Mouse (Mus musculus) liver, postnatal 0 days (tissue): ENCODE results near the gene Pycr2. TPM values are rescaled to one million over a fixed set of nuclear protein-coding genes. Genes with fewer than 3 reads are reported as not detected.

Source experiments
- ATAC-seq: fragments of 200-750 bp; cut with Nextera tagmentation; 2 replicates; pipeline ENCODE4 v1.8.0; 2017; ENCODE audit warnings: mild to moderate bottlenecking, moderate library complexity
- DNase-seq: peaks from one replicate; pipeline ENCODE4 v3.0.0-alpha.2; 2016
- H3K27ac ChIP-seq: fragments of 300-500 bp; sonication (generic); 2 replicates; pipeline ENCODE4 v1.5.1; 2014; ENCODE audit warnings: antibody characterized with exemption, moderate library complexity, mild to moderate bottlenecking, low read depth
- H3K27me3 ChIP-seq: fragments of 300-500 bp; sonication (generic); 2 replicates; pipeline ENCODE4 v1.6.1; 2014; ENCODE audit warnings: low read length, control low read depth, mixed read lengths; ENCODE audit not compliant: insufficient read depth
- H3K36me3 ChIP-seq: fragments of 300-500 bp; sonication (generic); replicated peaks from 2 replicates; pipeline ENCODE4 v1.6.1; 2014; ENCODE audit warnings: mild to moderate bottlenecking, control low read depth, low read length, moderate library complexity, mixed read lengths; ENCODE audit not compliant: insufficient read depth
- H3K4me1 ChIP-seq: fragments of 300-500 bp; sonication (generic); 2 replicates; pipeline ENCODE4 v1.6.1; 2014; ENCODE audit warnings: antibody characterized with exemption, mild to moderate bottlenecking, control low read depth; ENCODE audit not compliant: insufficient read depth
- H3K4me2 ChIP-seq: fragments of 300-500 bp; sonication (generic); 2 replicates; pipeline ENCODE4 v1.6.1; 2014; ENCODE audit warnings: low read depth, mild to moderate bottlenecking, low read length, moderate library complexity, mixed read lengths
- H3K4me3 ChIP-seq: fragments of 300-500 bp; sonication (generic); 2 replicates; pipeline ENCODE4 v1.5.1; 2014; ENCODE audit warnings: low read depth, low read length
- H3K9ac ChIP-seq: fragments of 300-500 bp; sonication (generic); replicated peaks from 2 replicates; pipeline ENCODE4 v1.6.1; 2014; ENCODE audit warnings: mild to moderate bottlenecking, moderate library complexity
- H3K9me3 ChIP-seq: fragments of 300-500 bp; sonication (generic); 2 replicates; pipeline ENCODE4 v1.6.1; 2016; ENCODE audit warnings: mild to moderate bottlenecking, control low read depth, low read length, mixed read lengths
- CTCF ChIP-seq: sonication (generic); IDR thresholded peaks from 2 replicates; pipeline ENCODE4 v1.5.1; 2016; ENCODE audit warnings: antibody characterized with exemption, low read depth
- EP300 ChIP-seq: IDR thresholded peaks from 2 replicates; pipeline ENCODE4 v1.6.1; 2016; ENCODE audit warnings: antibody characterized with exemption, low read depth, mild to moderate bottlenecking
- WGBS: fragments of 180-500 bp; shearing (Covaris S2); extraction: QIAGEN DNeasy Blood & Tissue Kit; methylation state at CpG from one replicate; pipeline ENCODE4 v1.1.7; 2014; ENCODE audit not compliant: insufficient replicate concordance; 5-methylcytosine and 5-hydroxymethylcytosine counted together
- polyA plus RNA-seq: library from polyadenylated mRNA; unstranded; fragments of >200 nt; fragmentation: Nextera tagmentation; extraction: Ambion mirVana; gene quantifications from 2 replicates; pipeline ENCODE4 v1.2.1, GENCODE M21; 2015

Gene Pycr2
- polyA plus RNA-seq, 1 experiment from 2014 or later, result 43.4 TPM

DNA sequence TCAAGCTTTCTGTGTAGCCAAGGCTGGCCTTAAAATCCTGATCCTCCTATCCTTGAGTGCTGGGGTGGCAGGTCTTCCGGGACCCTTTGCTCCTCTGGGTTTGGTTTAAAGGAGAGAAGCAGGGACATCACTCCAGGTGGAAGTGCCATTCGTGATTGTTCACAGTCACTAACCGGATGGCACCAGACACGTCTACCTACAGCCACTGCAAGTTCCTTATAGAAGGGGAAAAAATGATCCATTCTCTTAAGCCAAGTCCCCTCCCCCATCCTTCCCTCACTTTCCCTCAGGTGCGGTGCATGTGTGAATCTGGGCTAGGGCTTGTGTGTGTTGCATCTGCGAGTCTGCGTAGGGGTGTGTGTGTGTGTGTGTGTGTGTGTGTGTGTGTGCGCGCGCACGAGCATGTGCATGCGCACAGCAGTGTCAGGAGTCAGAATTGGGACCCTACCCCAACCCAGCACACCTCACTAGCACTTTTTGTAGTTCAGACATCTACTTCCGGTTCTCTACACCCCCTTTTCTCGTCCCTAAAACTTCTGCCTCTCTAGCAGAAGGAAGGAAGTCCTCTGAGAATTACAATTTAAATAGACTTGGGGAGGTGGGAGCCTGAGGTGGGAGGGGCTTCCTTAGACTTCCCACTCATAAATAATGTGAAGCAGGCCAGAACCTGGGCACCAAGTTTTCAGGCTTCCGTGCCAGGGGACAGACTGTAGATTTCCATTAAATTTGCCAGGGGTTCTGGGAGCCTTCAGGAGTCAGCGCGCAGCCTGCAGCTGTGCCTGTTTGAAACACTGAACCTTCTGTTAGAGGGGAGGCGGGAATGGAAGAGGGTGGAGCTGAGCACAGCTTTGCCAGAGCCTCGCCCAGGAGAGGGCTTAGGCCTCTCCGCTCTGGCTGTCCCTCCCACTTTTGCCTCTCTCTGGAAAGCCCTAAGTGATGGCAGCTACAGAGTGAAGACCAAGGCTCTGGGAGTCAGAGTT is 41.2 kb downstream of the Pycr2 start:
- H3K36me3 ChIP-seq, result peaks cover 24% of the 10 kb centered on the region
- peaks cover 51% of the 10 kb centered on the region for H3K4me1 ChIP-seq
- DNase-seq (peak; percentile 65), ATAC-seq (peak; percentile 53)
- H3K9me3 ChIP-seq, result no peaks in the 10 kb centered on the region
- H3K9ac ChIP-seq, result peak overlapping the region; percentile 42
- TF ChIP-seq CTCF, result no peak
- no peak for TF ChIP-seq EP300
- 27% methylated on average over 20 of the region's 20 CpGs for WGBS
- peak overlapping the region; percentile 62 for H3K4me2 ChIP-seq
- peak overlapping the region; percentile 22 for H3K4me3 ChIP-seq
- no peaks in the 10 kb centered on the region for H3K27me3 ChIP-seq
- H3K27ac ChIP-seq, result peak overlapping the region; percentile 93

DNA sequence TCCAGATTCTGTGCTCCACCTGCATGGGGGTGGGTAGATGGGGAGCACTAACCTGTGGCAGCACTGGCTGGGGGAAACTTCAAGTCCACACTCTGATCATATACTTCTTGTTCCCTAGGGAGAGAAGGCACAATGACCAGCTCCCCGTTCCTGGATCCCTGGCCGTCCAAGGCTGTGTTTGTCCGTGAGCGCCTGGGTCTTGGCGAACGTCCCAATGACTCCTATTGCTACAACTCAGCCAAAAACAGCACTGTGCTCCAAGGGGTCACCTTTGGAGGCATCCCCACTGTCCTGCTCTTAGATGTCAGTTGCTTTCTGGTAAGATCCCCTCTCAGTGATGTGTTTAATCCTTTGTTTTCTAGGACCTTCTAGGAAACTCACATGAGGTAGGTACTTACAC is 42.4 kb downstream of the Pycr2 start:
- DNase-seq (peak; percentile 60), ATAC-seq (no peak)
- Histone ChIP-seq H3K4me2 (peak overlapping the region; percentile 62; the same call in 1 of the 2 replicates), H3K4me1 (peaks cover 47% of the 10 kb centered on the region), H3K9ac (0 out of 2 replicates have a peak overlapping the region, but pooled peaks have one; percentile 42), H3K4me3 (no peak overlapping the region), H3K36me3 (peaks cover 25% of the 10 kb centered on the region), H3K9me3 (no peaks in the 10 kb centered on the region), H3K27ac (no peak overlapping the region), H3K27me3 (no peaks in the 10 kb centered on the region)
- TF ChIP-seq EP300, result no peak
- TF ChIP-seq CTCF, result no peak
- WGBS, result 64% methylated on average over 6 of the region's 6 CpGs

DNA sequence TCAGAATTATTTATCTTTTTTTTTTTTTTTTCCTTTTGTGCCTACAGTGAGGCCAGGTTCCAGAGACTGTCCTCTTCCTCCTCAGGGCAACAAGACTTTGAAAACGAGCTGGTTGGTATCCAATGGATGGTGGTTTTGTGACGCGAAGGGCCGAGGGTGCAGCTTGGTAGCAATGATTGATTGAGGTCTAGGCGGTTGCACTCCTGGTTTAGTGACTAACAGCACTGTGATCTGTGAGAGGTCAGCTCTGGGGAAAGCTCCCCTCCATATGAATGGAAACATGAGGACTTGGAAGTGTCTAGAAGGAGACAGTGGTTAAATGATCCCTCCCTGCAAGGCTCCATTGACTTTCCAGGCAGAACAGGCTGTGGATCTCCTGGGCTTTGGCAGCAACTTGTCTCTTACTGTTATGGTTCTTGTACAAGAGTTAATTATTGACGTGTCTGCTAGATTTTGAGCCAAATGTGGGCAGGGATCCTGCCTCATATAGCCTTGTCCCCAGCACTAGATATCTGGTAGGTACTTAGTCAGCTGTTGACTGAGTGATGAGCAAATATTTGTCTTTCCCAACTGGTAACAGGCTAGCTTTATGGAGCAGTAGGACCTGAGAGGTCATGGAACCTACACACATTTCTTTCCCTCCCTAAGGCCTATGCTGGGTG is 48.1 kb downstream of the Pycr2 start:
- H3K9me3 ChIP-seq, result no peaks in the 10 kb centered on the region
- TF ChIP-seq EP300, result peak; percentile 26; the same call in 1 of the 2 replicates
- TF ChIP-seq CTCF, result no peak
- ATAC-seq (peak; percentile 92), DNase-seq (peak; percentile 19)
- 0 out of 2 replicates have a peak overlapping the region, but pooled peaks have one; percentile 42 for H3K4me2 ChIP-seq
- H3K4me3 ChIP-seq, result no peak overlapping the region
- 69% methylated on average over 6 of the region's 6 CpGs for WGBS
- peaks cover 48% of the 10 kb centered on the region for H3K36me3 ChIP-seq
- H3K27me3 ChIP-seq, result no peaks in the 10 kb centered on the region; the same call in 1 of the 2 replicates
- no peak overlapping the region for H3K9ac ChIP-seq
- H3K27ac ChIP-seq, result peak overlapping the region; percentile 34; the same call in 1 of the 2 replicates
- H3K4me1 ChIP-seq, result peaks cover 10% of the 10 kb centered on the region; the same call in 1 of the 2 replicates

DNA sequence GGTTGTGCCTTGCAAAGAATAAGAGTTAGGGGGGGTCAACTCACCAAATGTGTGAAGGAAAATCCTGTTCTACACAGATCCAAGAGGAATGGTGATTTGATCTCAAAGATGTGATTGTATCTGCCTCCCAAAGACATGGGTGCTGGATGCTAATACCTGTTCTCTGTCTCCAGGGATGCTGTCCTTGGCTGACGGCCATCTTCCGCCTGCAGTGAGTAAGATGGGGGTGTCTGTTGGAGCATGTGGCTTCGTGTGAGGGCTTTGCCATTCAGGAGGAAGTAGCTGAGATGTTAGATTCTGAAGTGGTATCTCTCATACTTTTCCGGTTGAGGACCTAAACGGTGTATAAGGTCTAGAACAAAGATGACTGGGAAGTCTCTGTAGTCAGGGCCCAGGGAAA is 48.7 kb downstream of the Pycr2 start:
- 64% methylated on average over 5 of the region's 5 CpGs for WGBS

DNA sequence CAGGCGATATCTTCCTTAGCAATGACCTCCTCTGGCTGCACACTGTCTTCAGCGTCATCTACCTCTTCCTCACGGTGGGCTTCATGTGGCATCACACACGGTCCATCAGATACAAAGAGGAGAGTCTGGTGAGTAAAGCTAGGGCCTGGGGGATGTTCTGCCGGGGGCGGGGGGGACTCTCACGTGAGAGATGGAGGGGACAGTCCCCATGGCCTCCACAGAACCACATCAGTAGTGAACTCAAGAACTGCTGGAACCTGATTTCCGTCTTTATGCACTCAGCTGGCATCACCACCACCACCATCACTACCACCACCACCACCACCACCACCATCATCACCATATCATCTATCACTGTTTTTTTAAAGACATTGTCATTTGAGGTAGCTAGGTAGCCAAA is 52.3 kb downstream of the Pycr2 start:
- no peak overlapping the region for H3K4me2 ChIP-seq
- ATAC-seq (no peak), DNase-seq (no peak)
- TF ChIP-seq CTCF, result no peak
- no peak for TF ChIP-seq EP300
- H3K27ac ChIP-seq, result no peak overlapping the region
- H3K4me3 ChIP-seq, result no peak overlapping the region
- WGBS, result 87% methylated on average over 8 of the region's 8 CpGs
- H3K27me3 ChIP-seq, result no peaks in the 10 kb centered on the region; the same call in 1 of the 2 replicates
- no peaks in the 10 kb centered on the region for H3K9me3 ChIP-seq
- no peak overlapping the region for H3K9ac ChIP-seq
- peaks cover 8% of the 10 kb centered on the region; the same call in 1 of the 2 replicates for H3K4me1 ChIP-seq
- H3K36me3 ChIP-seq, result peaks cover 44% of the 10 kb centered on the region

More for the DNA sequence above, 48.7 kb downstream of the Pycr2 start:
- no peaks in the 10 kb centered on the region; the same call in 1 of the 2 replicates for H3K27me3 ChIP-seq
- no peak overlapping the region for H3K4me3 ChIP-seq
- peak; percentile 10 for DNase-seq
- no peak for TF ChIP-seq CTCF
- H3K9ac ChIP-seq, result no peak overlapping the region
- H3K4me2 ChIP-seq, result no peak overlapping the region
- ATAC-seq, result no peak
- no peak overlapping the region for H3K27ac ChIP-seq
- H3K36me3 ChIP-seq, result peaks cover 46% of the 10 kb centered on the region
- no peaks in the 10 kb centered on the region for H3K9me3 ChIP-seq
- peaks cover 10% of the 10 kb centered on the region; the same call in 1 of the 2 replicates for H3K4me1 ChIP-seq

DNA sequence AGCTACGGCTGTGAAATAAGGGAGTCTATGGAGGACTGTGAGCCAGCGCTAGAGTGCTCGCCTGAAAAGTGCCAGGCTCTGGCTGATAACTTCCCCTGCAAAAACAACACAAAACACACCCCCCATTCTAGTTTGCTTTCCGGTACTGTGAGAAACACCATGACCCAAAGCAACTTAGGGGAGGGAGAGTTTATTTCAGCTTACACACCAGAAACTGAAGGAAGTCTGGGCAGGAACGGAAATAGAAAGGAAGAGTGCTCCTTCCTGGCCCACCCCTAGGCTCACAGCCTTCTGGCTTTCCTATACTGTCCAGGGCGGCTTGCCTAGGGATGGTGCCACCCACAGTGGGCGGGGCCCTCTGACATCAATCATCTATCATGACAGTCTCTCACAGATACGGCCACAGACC is 52.9 kb downstream of the Pycr2 start:
- no peak overlapping the region for H3K4me2 ChIP-seq
- 49% methylated on average over 8 of the region's 8 CpGs for WGBS
- no peaks in the 10 kb centered on the region; the same call in 1 of the 2 replicates for H3K27me3 ChIP-seq
- H3K9me3 ChIP-seq, result no peaks in the 10 kb centered on the region
- 0 out of 2 replicates have a peak overlapping the region, but pooled peaks have one; percentile 12 for H3K27ac ChIP-seq
- H3K4me1 ChIP-seq, result peaks cover 5% of the 10 kb centered on the region; the same call in 1 of the 2 replicates
- ATAC-seq (peak; percentile 63), DNase-seq (peak; percentile 56)
- no peak overlapping the region for H3K4me3 ChIP-seq
- H3K36me3 ChIP-seq, result peaks cover 46% of the 10 kb centered on the region
- TF ChIP-seq EP300 (peak; percentile 33; the same call in 1 of the 2 replicates), CTCF (no peak)
- H3K9ac ChIP-seq, result no peak overlapping the region

Other genes with a start within 250 kb of the Pycr2 start
- 0.08 TPM in 1 of 2 replicates, not detected in the other for gene Mixl1, start 207.3 kb upstream of the Pycr2 start, polyA plus RNA-seq
- gene Acbd3, start 178.2 kb upstream of the Pycr2 start, polyA plus RNA-seq, result 7.3 and 7.9 TPM in 2 replicates
- 1,306 and 1,327 TPM in 2 replicates for gene H3f3a, start 90.3 kb upstream of the Pycr2 start, polyA plus RNA-seq
- gene Sde2, start 53.2 kb upstream of the Pycr2 start, polyA plus RNA-seq, result 11.5 and 11.8 TPM in 2 replicates
- not detected in 2 replicates for gene Lefty2, start 11.2 kb upstream of the Pycr2 start, polyA plus RNA-seq
- 1.6 and 2.2 TPM in 2 replicates for gene Lefty1, start 30.7 kb downstream of the Pycr2 start, polyA plus RNA-seq
- 6.3 and 7.4 TPM in 2 replicates for gene Tmem63a, start 38.1 kb downstream of the Pycr2 start, polyA plus RNA-seq
- 81.9 and 83.5 TPM in 2 replicates for gene Ephx1, start 116.6 kb downstream of the Pycr2 start, polyA plus RNA-seq
- gene 9130409I23Rik, start 146.9 kb downstream of the Pycr2 start, polyA plus RNA-seq, result 0.45 and 0.53 TPM in 2 replicates
- gene Nvl, start 239.9 kb downstream of the Pycr2 start, polyA plus RNA-seq, result 5.9 and 7.8 TPM in 2 replicates
- 35.4 and 40.0 TPM in 2 replicates for gene Cnih4, start 240.4 kb downstream of the Pycr2 start, polyA plus RNA-seq